In the genomic region with DNA sequence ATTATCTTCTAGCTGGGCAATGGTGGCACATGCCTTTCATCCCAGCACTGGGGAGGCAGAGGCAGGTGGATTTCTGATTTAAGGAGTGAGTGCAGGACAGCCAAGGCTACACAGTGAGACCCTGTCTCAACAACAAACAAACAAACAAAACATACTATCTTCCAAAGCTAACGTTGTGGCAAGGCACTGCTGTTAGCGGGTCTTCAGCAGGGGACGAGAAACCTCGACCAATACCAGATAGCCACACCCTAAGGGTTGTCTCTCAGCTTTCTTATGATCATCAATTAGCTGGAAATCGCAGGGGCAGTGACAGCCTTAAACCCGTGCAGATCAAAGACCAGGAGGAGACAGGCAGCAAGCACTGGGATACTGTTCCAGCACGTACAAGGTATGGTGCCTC, we compare ENCODE assay signal across 25 mouse cellular contexts. TPM values are rescaled to one million over a fixed set of nuclear protein-coding genes. Genes with fewer than 3 reads are reported as not detected.
"Had no signal": no experiment of that assay in that cellular context is flagged by ENCODE, and none has a peak within 500 bp of the region (broad histone marks: within the 10 kb centered on the region; RNA-seq: fewer than 3 reads in every experiment).

A gene (plus strand): TSS at position 301 of the 400 bp plus-strand sequence.

- H3K27me3 ChIP-seq: neural tube, embryonic 12.5 days; neural tube, embryonic 13.5 days; neural tube, embryonic 15.5 days; stomach, embryonic 15.5 days had no signal

- H3K4me3 ChIP-seq: neural tube, embryonic 12.5 days; neural tube, embryonic 13.5 days; neural tube, embryonic 15.5 days; stomach, embryonic 15.5 days had no signal

- H3K9ac ChIP-seq: neural tube, embryonic 12.5 days; neural tube, embryonic 13.5 days; neural tube, embryonic 15.5 days; stomach, embryonic 15.5 days had no signal

- DNase-seq: right cerebral cortex, adult 18-20 months; right cerebral cortex, postnatal 14 days; right cerebral cortex, postnatal 25 days; right cerebral cortex, postnatal 4 days; spleen, adult 18-20 months; thymus, adult 18-20 months; thymus, adult 2 months; thymus, postnatal 14 days; thymus, postnatal 25 days; thymus, postnatal 36 days; thymus, postnatal 4 days had no signal

- H3K4me1 ChIP-seq: neural tube, embryonic 12.5 days; stomach, embryonic 15.5 days had no signal

- H3K4me2 ChIP-seq: neural tube, embryonic 12.5 days; neural tube, embryonic 13.5 days; neural tube, embryonic 15.5 days; stomach, embryonic 15.5 days had no signal

- H3K36me3 ChIP-seq: neural tube, embryonic 12.5 days; neural tube, embryonic 13.5 days; neural tube, embryonic 15.5 days; stomach, embryonic 15.5 days had no signal

- H3K9me3 ChIP-seq: neural tube, embryonic 12.5 days; neural tube, embryonic 15.5 days; stomach, embryonic 15.5 days had no signal

- H3K27ac ChIP-seq: neural tube, embryonic 12.5 days; neural tube, embryonic 15.5 days; stomach, embryonic 15.5 days; stomach, postnatal 0 days had no signal

RNA-seq across cellular contexts. Expression of the gene that starts here (rescaled TPM):
- polyA plus RNA-seq: neural tube, embryonic 11.5 days; neural tube, embryonic 14.5 days; neural tube, embryonic 15.5 days; small intestine, adult 2 months; spleen, adult 2 months; stomach, embryonic 14.5 days; stomach, embryonic 15.5 days; stomach, embryonic 16.5 days; stomach, postnatal 0 days; testis, adult 2 months; thymus, adult 2 months; thymus, postnatal 0 days; urinary bladder, adult 2 months had no signal
